Mouse (Mus musculus): ENCODE data around the gene Dao.

Dao gene

GRCm38 (mm10) chr5:114003542-114003941 lies at the start of gene Dao:
Dao (plus strand) TSS chr5:114003703.
- DNase-seq (ENCODE audit: low spot score): no peak

GRCm38 (mm10) chr5:113954421-113954820 lies 49.1 kb upstream of the Dao start:
- peak; percentile 91 for DNase-seq (ENCODE audit: low spot score)

GRCm38 (mm10) chr5:113955281-113955680 lies 48.2 kb upstream of the Dao start:
- DNase-seq (ENCODE audit: low spot score): no peak

GRCm38 (mm10) chr5:113955691-113956090 lies 47.8 kb upstream of the Dao start:
- no peak for DNase-seq (ENCODE audit: low spot score)

GRCm38 (mm10) chr5:113956510-113956909 lies 47.0 kb upstream of the Dao start:
- peak; percentile 88 for DNase-seq (ENCODE audit: low spot score)

- DNase-seq (ENCODE audit: low spot score): no peak
Observed at GRCm38 (mm10) chr5:113959039-113959438, 44.5 kb upstream of the Dao start.

GRCm38 (mm10) chr5:113960416-113960815 lies 43.1 kb upstream of the Dao start:
- no peak for DNase-seq (ENCODE audit: low spot score)

GRCm38 (mm10) chr5:113961776-113962175 lies 41.7 kb upstream of the Dao start:
- no peak for DNase-seq (ENCODE audit: low spot score)

- DNase-seq (ENCODE audit: low spot score): no peak
Observed at GRCm38 (mm10) chr5:113964972-113965371, 38.5 kb upstream of the Dao start.

- DNase-seq (ENCODE audit: low spot score): no peak
Observed at GRCm38 (mm10) chr5:113965659-113966185, 37.8 kb upstream of the Dao start.

- no peak for DNase-seq (ENCODE audit: low spot score)
Observed at GRCm38 (mm10) chr5:113966452-113967150, 36.9 kb upstream of the Dao start.

- no peak for DNase-seq (ENCODE audit: low spot score)
Observed at GRCm38 (mm10) chr5:113968371-113968770, 35.1 kb upstream of the Dao start.

- no peak for DNase-seq (ENCODE audit: low spot score)
Observed at GRCm38 (mm10) chr5:113971434-113971960, 32.0 kb upstream of the Dao start.

GRCm38 (mm10) chr5:113972589-113973515 lies 30.7 kb upstream of the Dao start:
- peak; percentile 36 for DNase-seq (ENCODE audit: low spot score)

- DNase-seq (ENCODE audit: low spot score): peak; percentile 61
Observed at GRCm38 (mm10) chr5:113973790-113974189, 29.7 kb upstream of the Dao start.

- no peak for DNase-seq (ENCODE audit: low spot score)
Observed at GRCm38 (mm10) chr5:113974576-113974975, 28.9 kb upstream of the Dao start.

GRCm38 (mm10) chr5:113975538-113976215 lies 27.8 kb upstream of the Dao start:
- DNase-seq (ENCODE audit: low spot score): peak; percentile 65

- no peak for DNase-seq (ENCODE audit: low spot score)
Observed at GRCm38 (mm10) chr5:113976597-113976996, 26.9 kb upstream of the Dao start.

GRCm38 (mm10) chr5:113977309-113977708 lies 26.2 kb upstream of the Dao start:
- DNase-seq (ENCODE audit: low spot score): no peak

GRCm38 (mm10) chr5:113980511-113980910 lies 23.0 kb upstream of the Dao start:
- DNase-seq (ENCODE audit: low spot score): no peak

- no peak for DNase-seq (ENCODE audit: low spot score)
Observed at GRCm38 (mm10) chr5:113981171-113981570, 22.3 kb upstream of the Dao start.

- no peak for DNase-seq (ENCODE audit: low spot score)
Observed at GRCm38 (mm10) chr5:113981843-113982242, 21.7 kb upstream of the Dao start.

Data from MN1 (cell line).